ENCODE assay signal across 10 mouse cellular contexts in the genomic region with DNA sequence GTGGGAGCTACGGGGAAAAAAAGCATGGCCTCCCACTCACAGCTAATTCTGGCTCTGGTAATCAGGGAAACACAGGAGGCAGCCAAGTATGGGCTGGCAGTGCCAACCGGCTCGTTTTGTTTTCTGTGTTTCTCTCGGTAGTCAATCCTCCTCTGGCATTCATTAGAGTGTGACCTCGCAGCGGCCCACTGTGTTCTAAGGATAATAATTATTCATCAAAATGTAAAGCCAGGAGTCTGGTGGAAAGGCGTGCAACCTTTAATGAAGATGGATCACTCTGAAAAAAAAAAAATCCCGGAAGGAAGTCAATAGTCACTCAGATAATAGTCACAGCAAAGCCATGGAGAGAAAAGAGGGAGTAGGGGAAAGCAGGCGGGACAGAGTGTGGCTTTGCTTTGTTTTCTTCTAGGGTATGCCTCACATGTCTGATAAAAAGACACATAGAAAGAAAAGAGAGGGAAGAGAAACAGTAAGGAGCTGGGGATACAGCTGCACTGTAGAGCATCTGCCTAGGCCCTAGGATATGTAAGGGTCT. TPM values are rescaled to one million over a fixed set of nuclear protein-coding genes. Genes with fewer than 3 reads are reported as not detected.
DNase-seq lines count a peak whose midpoint lies in the region; ATAC-seq and TF ChIP-seq lines count a peak whose summit lies in the region.
"Had no signal": no experiment of that assay in that cellular context is flagged by ENCODE, and none has a peak within 500 bp of the region (broad histone marks: within the 10 kb centered on the region; RNA-seq: fewer than 3 reads in every experiment).

No protein-coding gene starts in this region.

- no peak overlapping the region for H3K4me3 ChIP-seq in neural tube, embryonic 11.5 days (ENCODE audit: low read depth, low read length)
- H3K4me3 ChIP-seq in forebrain, postnatal 0 days (ENCODE audit: low read depth, low read length), result no peak overlapping the region
- H3K4me3 ChIP-seq: erythroblast, embryonic 14.5 days; limb, embryonic 15.5 days had no signal

- H3K27me3 ChIP-seq in neural tube, embryonic 11.5 days (ENCODE audit: control insufficient read depth, insufficient read depth, low read length), result no peaks in the 10 kb centered on the region
- no peaks in the 10 kb centered on the region for H3K27me3 ChIP-seq in forebrain, postnatal 0 days (ENCODE audit: insufficient read depth, low read length)
- H3K27me3 ChIP-seq: limb, embryonic 15.5 days had no signal

- ATAC-seq in neural tube, embryonic 11.5 days (ENCODE audit: insufficient read depth, low FRiP score, low TSS enrichment), result peak; percentile 75
- ATAC-seq in forebrain, postnatal 0 days, result peak; percentile 84

- H3K27ac ChIP-seq in neural tube, embryonic 11.5 days (ENCODE audit: low read depth, low read length), result no peak overlapping the region
- H3K27ac ChIP-seq in forebrain, postnatal 0 days (ENCODE audit: low read depth, low read length), result peak overlapping the region; percentile 9; the same call in 1 of the 2 replicates
- H3K27ac ChIP-seq: limb, embryonic 15.5 days had no signal

- no peak for TF ChIP-seq CTCF in forebrain, postnatal 0 days (IDR thresholded peaks at IDR 0.05; ENCODE audit: low read depth)

- no peaks in the 10 kb centered on the region for H3K36me3 ChIP-seq in neural tube, embryonic 11.5 days (ENCODE audit: control insufficient read depth, insufficient read depth, low read length)
- no peaks in the 10 kb centered on the region for H3K36me3 ChIP-seq in forebrain, postnatal 0 days (ENCODE audit: insufficient read depth)
- H3K36me3 ChIP-seq: limb, embryonic 15.5 days had no signal

- WGBS in neural tube, embryonic 11.5 days, result 18% methylated on average over 9 of the region's 9 CpGs
- WGBS in forebrain, postnatal 0 days, result 12% methylated on average over 9 of the region's 9 CpGs

- no peaks in the 10 kb centered on the region for H3K4me1 ChIP-seq in neural tube, embryonic 11.5 days (ENCODE audit: control insufficient read depth, insufficient read depth, low read length)
- H3K4me1 ChIP-seq in forebrain, postnatal 0 days (ENCODE audit: insufficient read depth), result no peaks in the 10 kb centered on the region

- DNase-seq in neural tube, embryonic 11.5 days (ENCODE audit: low spot score), result peak; percentile 66
- no peak for DNase-seq in neural tube, embryonic 10.5 days (ENCODE audit: extremely low spot score, low spot score)
- peak; percentile 73 for DNase-seq in forebrain, postnatal 0 days
- DNase-seq in layer of hippocampus, postnatal 36 days, result peak; percentile 69 to 73
- DNase-seq in right cerebral cortex, postnatal 4 days, result peak; percentile 38
- DNase-seq in B cell, adult 2 months, result no peak
- no peak for DNase-seq in lung, adult 18-20 months
- DNase-seq in urinary bladder, postnatal 36 days (ENCODE audit: low spot score in 2 of 2), result no peak

- no peak overlapping the region for H3K9ac ChIP-seq in neural tube, embryonic 11.5 days (ENCODE audit: low read length)
- H3K9ac ChIP-seq in forebrain, postnatal 0 days, result no peak overlapping the region
- H3K9ac ChIP-seq: limb, embryonic 15.5 days had no signal

- H3K4me2 ChIP-seq in neural tube, embryonic 11.5 days (ENCODE audit: low read depth), result no peak overlapping the region
- H3K4me2 ChIP-seq in forebrain, postnatal 0 days (ENCODE audit: low read depth), result no peak overlapping the region
- H3K4me2 ChIP-seq: limb, embryonic 15.5 days had no signal

- no peaks in the 10 kb centered on the region for H3K9me3 ChIP-seq in neural tube, embryonic 11.5 days (ENCODE audit: control insufficient read depth, low read length)
- H3K9me3 ChIP-seq in forebrain, postnatal 0 days (ENCODE audit: low read length), result no peaks in the 10 kb centered on the region
- H3K9me3 ChIP-seq: limb, embryonic 15.5 days had no signal

RNA-seq across cellular contexts. Expression of a gene that starts 59.4 kb away (rescaled TPM):
- polyA plus RNA-seq in neural tube, embryonic 11.5 days (2014; fragmentation: Nextera tagmentation; extraction: Ambion mirVana), result 6.4 and 9.1 TPM in 2 replicates
- total RNA-seq in forebrain, postnatal 0 days (2014; rRNA removed), result 0.08 and 0.14 TPM in 2 replicates
- polyA plus RNA-seq in forebrain, postnatal 0 days (2015; fragmentation: Nextera tagmentation; extraction: Ambion mirVana), result 0.05 and 0.08 TPM in 2 replicates
- total RNA-seq in layer of hippocampus, postnatal 36 days (2021), result not detected
- polyA plus RNA-seq: erythroblast, embryonic 14.5 days had no signal

Comparison
In these comparisons a context has a peak if more than half of its experiments do, and no peak if none do; other contexts are left out.
1. DNase-seq: peak in neural tube, embryonic 11.5 days (single experiment), forebrain, postnatal 0 days (single experiment), layer of hippocampus, postnatal 36 days (2 of 2) and right cerebral cortex, postnatal 4 days (single experiment); none in neural tube, embryonic 10.5 days (single experiment), B cell, adult 2 months (0 of 2), lung, adult 18-20 months (0 of 2) and urinary bladder, postnatal 36 days (0 of 2).